Mouse (Mus musculus) frontal cortex, postnatal 10 days (tissue): ENCODE measurements around the gene Olfr417.
"Not testable (repeated sequence)": the region's sequence is repeated elsewhere in the genome, so short reads cannot be mapped to it uniquely, and the experiment has no call there.

Experiments used
- DNase-seq, 2 experiments: peaks; one replicate each; pipeline ENCODE4 v3.0.0; 2022; ENCODE audit warnings: low spot score in 2 of 2, mixed read lengths in 1 of 2

Gene Olfr417

DNA sequence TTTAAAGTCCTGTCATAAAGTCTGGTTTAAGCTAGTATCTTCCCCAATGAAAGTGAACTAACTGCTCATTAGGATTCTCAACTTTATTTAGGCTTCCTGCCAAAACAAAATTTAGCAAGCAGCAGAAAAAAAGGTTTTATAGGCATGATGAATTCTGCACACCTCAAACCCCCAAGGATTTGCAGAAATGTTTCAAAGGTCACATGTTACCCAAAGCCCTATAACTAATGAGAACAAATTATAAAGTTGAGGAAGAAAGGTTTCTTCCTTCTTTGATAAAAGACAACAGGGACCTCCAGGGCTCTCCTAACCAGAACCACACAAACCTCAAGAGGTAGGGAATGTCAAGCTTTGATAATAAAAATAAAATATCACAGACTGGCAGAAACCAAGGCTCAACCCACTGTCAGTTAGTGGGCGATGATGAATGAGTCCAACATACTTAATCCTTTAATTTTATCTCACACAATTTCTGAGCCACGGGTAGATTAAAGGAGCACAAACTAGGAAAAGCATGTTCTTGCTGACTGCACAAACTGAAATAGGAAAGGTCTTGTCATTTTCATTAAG, at the start of gene Olfr417:
Gene Olfr417 (plus strand): TSS at position 241 of the 570 bp plus-strand sequence.
- DNase-seq: no peak

DNA sequence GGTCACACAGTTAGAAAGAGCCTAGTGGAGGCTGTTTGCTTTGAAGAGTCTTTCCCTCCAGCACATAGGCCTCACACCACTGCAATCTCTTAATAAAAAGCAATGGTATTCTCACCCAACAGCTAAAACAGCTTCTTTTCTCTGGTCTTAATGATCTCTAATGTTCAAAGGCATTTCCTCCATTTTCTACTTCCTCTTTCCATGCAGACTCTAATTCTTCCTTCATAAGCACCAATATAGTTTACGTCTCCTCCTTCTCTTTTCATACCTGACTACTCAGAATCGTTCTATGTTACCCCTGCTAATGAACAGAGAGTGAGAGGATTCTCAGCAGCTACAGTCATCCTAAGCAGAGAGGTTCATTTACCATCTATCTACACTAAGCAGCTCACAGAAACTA, 47.6 kb upstream of the Olfr417 start:
- no peak for DNase-seq

DNA sequence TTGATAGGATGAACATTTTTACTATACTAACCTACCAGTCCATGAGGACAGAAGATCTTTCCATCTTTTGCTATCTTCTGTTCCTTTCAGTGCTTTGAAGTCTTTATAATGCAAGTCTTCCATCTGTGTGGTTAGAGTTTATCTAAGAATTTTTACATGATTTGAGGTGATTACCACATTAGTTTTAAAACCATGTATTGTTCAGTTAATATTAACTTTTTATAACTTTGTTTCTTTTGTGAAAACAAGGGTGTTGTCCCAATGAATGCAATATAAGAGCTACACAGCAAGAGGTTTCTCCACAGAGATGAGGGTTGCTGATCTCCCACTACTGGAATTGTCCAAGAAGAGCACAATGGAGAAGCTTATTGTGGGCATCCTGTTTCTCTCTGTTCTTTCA, 34.7 kb upstream of the Olfr417 start, which contains the start of gene Mptx1:
Gene Mptx1 (plus strand): TSS at position 301 of the 400 bp plus-strand sequence.
- DNase-seq: no peak

DNA sequence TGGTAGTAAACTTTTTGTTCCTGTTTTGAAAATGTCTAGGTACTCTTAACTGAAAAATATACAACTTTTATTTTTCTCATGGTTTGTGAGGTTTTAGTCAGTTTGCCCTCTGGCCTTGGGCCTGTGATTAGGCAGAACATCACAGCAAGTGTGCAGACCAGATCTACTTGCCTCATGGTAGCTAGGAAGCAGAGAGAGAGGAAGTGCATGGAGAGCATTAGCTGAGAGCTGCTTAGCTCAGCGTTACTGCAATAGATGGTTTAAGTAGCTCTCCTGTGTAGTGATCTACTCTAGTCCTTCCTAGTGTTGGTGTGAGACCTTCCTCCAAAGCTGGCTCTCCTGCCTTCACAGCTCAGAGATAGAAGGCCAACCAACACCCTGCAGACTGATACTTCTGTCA, 11.3 kb upstream of the Olfr417 start:
- not testable (repeated sequence) for DNase-seq

DNA sequence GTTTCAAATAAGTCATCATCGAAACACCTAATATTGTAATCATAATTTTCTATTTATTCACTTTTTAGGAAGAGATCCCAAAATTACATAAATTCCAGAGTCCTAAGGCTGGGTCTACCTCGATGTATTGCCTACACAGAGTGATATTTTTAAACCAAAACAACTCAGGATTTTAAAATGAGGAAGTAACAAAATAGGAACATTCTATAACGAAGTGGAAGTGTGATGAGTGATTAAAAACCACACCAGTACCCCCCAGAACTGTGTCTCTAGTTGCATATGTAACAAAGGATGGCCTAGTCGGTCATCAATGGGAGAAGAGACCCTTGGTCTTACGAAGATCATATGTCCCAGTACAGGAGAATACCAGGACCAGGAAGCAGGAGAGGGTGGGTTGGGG, 10.3 kb upstream of the Olfr417 start:
- no peak for DNase-seq

DNA sequence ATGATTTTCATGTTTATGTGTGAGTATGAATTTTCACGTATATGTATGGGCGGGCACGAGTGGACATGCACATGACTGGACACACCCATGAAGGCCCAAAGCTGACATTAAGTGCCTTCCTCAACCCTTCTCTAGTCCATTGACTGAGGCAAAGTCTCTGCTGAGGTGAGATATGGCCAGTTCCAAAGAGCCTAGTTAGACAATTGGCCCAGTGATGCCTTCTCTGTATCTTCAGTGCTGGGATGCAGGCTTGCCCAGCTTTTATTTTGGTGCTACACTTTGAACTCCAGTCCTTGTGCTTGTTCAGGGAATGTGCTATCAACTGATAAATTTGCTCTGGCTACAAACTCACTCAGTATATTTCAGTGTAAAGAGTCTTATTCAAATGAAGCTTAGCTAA, 8.9 kb downstream of the Olfr417 start:
- no peak for DNase-seq

DNA sequence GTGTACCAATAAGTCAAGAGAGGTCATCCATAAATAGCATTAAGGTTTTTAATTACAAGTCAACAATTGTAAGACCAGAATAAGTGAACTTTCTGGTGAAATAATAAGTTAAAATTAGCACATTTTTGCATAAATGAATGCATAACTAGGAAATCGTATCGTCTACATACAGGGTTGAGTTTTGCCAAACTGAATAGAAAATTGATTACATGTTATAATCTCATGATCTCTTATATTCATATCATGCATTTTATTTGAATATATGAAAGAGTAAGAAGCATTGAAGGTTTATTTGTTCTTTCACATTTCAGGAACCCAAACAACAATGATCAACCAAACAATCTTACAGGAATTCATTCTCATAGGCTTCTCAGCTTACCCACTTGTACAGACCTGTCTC, 25.8 kb downstream of the Olfr417 start, which contains the start of gene Olfr248:
Gene Olfr248 (plus strand): TSS at position 301 of the 400 bp plus-strand sequence.
- no peak for DNase-seq

DNA sequence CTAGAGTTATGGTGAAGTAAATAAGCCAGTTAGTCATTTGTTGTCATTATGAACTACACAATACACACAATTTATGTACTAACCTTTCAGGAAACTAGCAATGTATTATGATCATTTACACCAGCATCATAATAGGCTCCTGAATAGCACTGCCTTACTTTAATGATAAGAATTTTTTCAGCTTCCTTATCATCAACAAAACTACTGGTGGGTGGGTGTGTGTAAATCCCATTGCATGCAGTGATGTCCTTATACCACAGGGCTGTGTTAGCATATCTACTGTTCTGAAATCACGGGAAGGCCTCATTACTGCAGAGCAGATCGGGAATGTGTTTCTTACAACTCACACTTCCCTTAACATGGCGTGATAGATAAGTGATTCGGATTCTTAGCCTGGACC, 58.0 kb downstream of the Olfr417 start:
- DNase-seq: no peak

DNA sequence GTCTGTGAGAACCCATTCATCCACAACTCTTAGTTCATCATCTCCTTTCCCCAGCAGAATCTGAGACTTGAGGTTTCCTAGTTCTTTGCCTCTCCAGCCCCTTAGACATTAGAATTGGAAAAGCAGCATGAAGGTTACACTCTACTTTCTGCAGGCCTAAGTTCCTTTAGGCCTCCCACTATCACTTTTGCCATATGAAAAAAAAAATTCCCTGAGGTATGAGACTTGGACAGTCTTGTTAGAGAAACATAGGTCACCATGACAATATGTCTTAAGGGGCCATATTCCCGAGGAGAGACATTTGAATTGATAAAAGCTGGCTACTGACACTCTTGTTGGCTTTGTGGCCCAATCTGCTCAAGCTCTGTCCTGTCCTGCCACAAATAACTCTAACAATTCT, 58.8 kb downstream of the Olfr417 start, which contains the start of gene Olfr414:
Gene Olfr414 (plus strand): TSS at position 301 of the 400 bp plus-strand sequence.
- DNase-seq: no peak
